Mouse (Mus musculus): ENCODE measurements around the gene Nod2. TPM values are rescaled to one million over a fixed set of nuclear protein-coding genes. Genes with fewer than 3 reads are reported as not detected.
"Not testable (repeated sequence)": the region's sequence is repeated elsewhere in the genome, so short reads cannot be mapped to it uniquely, and the experiment has no call there.

The Nod2 gene
- polyA plus RNA-seq, 1 experiment from 2014 or later = 0.08 TPM

DNA sequence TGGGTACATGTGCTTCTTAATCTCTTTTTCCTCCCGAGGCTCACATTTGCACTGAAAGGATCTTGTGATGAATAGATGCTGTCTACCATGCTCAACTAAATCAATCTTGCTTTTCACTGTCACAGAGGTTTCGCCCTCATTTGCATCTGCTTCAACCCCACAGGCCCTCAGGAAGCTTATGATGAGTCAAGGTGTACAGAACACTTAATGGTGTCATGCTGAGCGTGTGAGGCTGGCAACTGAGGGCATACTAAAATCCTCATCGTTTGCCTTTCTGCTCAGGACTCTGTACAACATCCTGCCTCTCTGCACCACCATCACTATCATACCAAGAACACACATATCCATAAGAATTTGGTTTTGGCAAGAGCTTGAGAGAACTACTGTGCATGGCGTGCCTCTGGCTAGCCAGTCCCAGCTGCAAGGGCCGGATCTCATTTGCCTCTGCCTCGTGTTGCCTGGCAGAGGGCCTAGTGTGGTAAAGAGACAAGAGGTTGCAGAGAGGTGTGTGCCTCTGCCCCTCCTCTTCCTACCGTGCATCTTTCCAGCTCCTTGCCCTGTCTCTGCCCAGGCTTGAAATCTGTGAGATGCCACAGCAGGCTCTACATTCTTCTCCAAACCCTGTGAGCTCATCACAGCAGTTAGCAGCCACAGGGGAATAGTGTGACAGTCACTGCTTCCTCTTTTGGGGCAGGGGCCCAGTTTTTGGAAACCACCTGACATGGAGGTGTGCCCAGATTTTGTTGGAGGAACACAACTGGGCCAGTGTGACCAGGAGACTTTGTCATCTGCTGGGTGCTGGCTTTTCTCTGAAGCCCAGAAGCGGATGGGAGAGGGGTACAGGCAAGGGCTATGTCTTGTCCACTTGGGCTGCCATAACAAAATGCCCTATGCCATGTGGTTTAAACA is 9.8 kb upstream of the Nod2 start:
- no peak for ATAC-seq
- WGBS = 76% methylated on average over 9 of the region's 9 CpGs

DNA sequence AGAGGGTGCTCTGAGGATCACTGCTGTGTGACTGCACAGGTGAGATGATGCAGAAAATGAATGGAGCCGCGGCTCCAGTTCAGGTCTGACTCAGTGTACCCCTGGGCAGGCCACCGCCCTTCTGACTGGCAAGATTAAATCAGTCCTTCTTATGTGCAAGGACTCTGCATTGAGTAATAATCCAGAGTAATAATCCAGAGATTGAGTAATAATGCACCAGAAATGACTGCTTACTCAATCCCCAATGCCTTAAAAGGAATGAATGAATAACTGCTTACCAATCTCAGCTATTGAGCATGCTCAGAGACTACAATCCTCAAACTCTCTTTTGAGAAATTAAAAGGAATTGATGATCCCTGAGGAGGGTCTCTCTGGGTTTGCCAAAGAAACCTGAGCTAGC is 8.2 kb upstream of the Nod2 start:
- H3K27ac ChIP-seq = no peak overlapping the region
- H3K36me3 ChIP-seq = no peaks in the 10 kb centered on the region
- H3K27me3 ChIP-seq = no peaks in the 10 kb centered on the region
- 94% methylated on average over 3 of the region's 3 CpGs for WGBS
- ATAC-seq = no peak
- 0 out of 2 replicates have a peak, but pooled peaks cover 2% of the 10 kb centered on the region for H3K9me3 ChIP-seq
- H3K4me3 ChIP-seq (replicated peaks) = no peak overlapping the region
- H3K4me2 ChIP-seq (replicated peaks) = no peak overlapping the region
- H3K9ac ChIP-seq (replicated peaks) = no peak overlapping the region
- no peaks in the 10 kb centered on the region; the same call in 1 of the 2 replicates for H3K4me1 ChIP-seq (replicated peaks)

More for the DNA sequence above, 9.8 kb upstream of the Nod2 start:
- H3K27ac ChIP-seq = no peak overlapping the region
- 0 out of 2 replicates have a peak, but pooled peaks cover 2% of the 10 kb centered on the region for H3K9me3 ChIP-seq
- H3K9ac ChIP-seq (replicated peaks) = no peak overlapping the region
- H3K36me3 ChIP-seq = no peaks in the 10 kb centered on the region
- H3K4me1 ChIP-seq (replicated peaks) = no peaks in the 10 kb centered on the region; the same call in 1 of the 2 replicates
- H3K4me3 ChIP-seq (replicated peaks) = no peak overlapping the region
- no peak overlapping the region for H3K4me2 ChIP-seq (replicated peaks)
- H3K27me3 ChIP-seq = no peaks in the 10 kb centered on the region

DNA sequence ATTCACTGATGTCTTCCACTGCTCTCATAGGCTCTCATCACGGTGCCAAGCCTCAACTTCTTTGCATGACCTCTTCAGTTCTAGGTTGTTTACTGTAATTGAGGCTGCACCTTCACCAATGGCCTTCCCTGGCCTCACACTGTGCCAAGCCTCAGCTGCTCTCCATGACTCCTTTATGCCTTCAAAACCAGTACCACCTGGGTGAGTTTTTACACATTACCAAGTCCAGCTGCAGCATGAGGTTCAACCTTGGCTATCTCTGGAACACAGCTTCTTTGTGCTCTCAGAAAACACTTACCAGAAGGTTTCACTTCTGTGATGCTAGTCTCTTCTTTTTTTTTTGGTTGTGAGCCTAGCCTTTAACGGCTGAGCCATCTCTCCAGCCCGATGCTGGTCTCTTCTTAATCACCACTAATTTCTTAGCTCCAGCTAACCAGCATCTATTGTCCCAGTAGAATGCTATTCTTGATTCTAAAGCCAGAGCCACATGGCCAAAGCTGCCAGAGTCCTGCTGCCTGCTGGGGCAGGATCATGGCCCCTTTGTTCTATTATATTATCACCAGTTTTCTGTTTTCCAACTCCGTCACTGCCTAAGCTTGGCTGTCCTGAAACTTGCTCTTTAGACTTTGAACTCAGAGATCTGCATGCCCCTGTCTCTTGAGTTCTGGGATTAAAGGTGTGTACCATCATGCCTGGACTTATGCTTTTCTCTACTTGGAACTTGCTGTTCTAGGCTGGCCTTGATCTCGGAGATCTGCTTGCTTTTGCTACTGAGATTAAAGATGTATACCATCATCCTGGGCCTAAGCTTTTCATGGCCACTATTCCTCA is 4.2 kb upstream of the Nod2 start:
- peaks cover 5% of the 10 kb centered on the region for H3K27me3 ChIP-seq
- 0 out of 2 replicates have a peak, but pooled peaks cover 2% of the 10 kb centered on the region for H3K9me3 ChIP-seq
- H3K9ac ChIP-seq (replicated peaks) = no peak overlapping the region
- no peaks in the 10 kb centered on the region for H3K36me3 ChIP-seq
- H3K4me3 ChIP-seq (replicated peaks) = no peak overlapping the region
- no peak for ATAC-seq
- H3K4me1 ChIP-seq (replicated peaks) = peaks cover 12% of the 10 kb centered on the region
- WGBS = 56% methylated on average over 5 of the region's 5 CpGs
- H3K27ac ChIP-seq = no peak overlapping the region
- no peak overlapping the region for H3K4me2 ChIP-seq (replicated peaks)

DNA sequence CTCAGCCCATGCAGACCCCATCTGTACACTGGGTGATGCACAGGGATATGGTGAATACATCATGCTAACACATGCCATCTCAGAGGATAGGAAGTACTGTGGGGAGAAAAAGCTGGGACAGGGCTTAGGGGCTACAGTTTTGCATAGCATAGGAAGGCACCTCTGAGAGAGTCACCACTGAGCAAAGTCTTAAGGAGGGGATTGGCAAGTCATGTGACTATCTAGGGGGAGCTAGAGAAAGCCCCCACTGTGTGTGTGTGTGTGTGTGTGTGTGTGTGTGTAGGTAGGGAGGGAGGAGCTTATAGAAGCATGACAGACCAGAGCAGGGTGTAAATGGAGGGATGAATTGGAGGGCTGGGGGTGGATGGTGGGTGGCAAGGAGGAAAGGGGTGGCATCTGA is 1.2 kb downstream of the Nod2 start:
- Histone ChIP-seq H3K4me2 (replicated peaks) (no peak overlapping the region), H3K4me1 (replicated peaks) (peaks cover 15% of the 10 kb centered on the region), H3K27ac (no peak overlapping the region), H3K9ac (replicated peaks) (no peak overlapping the region), H3K4me3 (replicated peaks) (no peak overlapping the region), H3K27me3 (peaks cover 20% of the 10 kb centered on the region), H3K36me3 (no peaks in the 10 kb centered on the region), H3K9me3 (no peaks in the 10 kb centered on the region)
- peak; percentile 27; the same call in 1 of the 2 replicates for ATAC-seq

DNA sequence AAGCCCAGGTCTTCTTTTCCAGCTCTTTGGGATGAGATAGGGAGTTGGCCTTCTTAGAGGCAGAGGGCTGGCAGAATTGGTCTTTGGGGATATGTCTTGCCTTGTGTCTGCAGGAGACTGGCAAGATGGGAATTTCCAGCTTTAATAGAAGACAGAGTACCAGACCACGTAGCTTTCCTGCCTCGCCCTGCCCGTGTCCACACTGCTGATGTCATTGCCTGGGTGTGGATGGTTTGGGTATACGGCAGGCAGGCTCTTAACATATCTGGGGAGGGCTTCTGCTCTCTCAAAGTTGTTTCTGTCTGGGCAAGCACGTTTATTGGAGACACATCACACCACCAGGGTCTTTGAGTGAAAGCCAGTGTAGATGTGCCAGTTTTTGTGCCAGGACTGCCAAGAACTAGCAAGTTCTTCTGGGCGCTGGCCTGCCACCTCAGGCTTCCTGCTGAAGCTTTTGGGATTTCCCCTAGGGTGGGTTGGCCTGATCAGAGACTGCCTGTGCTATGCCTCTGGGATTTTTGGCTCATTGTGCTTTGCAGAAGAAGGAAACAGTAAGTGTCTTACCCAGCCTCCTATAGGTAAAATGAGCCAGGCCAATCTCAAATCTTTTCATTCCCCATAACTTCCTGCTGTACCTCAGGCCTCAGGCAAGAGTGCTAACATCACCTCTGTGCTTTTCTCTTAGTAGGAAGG is 3.0 kb downstream of the Nod2 start:
- Histone ChIP-seq H3K4me3 (replicated peaks) (no peak overlapping the region), H3K4me2 (replicated peaks) (no peak overlapping the region), H3K36me3 (no peaks in the 10 kb centered on the region), H3K9me3 (no peaks in the 10 kb centered on the region), H3K4me1 (replicated peaks) (peaks cover 15% of the 10 kb centered on the region), H3K27me3 (peaks cover 20% of the 10 kb centered on the region), H3K27ac (no peak overlapping the region), H3K9ac (replicated peaks) (no peak overlapping the region)
- 84% methylated on average over 6 of the region's 6 CpGs for WGBS
- no peak for ATAC-seq

DNA sequence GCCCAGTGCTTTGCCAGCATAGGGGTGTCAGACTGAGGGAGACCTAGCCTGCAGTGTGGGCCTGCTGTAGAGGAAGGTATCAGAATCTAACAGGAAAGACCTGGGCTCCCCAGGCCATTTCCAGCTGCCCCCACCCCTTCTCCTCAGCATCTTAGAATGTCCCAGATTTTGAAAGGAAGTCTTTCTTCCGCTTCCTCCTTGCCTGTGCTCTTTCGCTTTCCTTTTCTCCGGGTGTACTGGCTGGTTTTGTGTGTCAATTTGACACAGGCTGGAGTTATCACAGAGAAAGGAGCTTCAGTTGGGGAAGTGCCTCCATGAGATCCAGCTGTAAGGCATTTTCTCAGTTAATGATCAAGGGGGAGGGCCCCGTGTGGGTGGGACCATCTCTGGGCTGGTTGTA is 4.0 kb downstream of the Nod2 start:
- 79% methylated on average over 4 of the region's 4 CpGs for WGBS

DNA sequence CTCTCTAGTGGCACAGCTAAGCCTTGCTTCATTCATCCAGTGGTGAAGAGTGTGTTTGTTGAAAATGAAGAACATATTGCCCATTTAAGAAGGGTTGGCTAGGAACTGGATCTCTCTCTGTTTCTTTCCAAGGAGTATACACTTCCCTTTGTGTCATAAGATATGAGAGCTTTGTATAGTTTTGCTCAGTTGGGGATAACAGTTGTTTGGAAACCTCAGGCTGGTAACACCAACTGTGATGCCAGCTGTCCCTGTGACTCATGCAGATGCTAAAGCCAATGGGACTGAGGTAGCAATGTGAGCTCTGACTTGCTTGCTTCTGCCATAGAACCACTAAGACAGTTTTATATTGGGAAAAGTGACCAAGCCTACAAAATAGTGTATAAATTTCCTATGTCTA is 8.2 kb downstream of the Nod2 start:
- H3K4me3 ChIP-seq (replicated peaks) = no peak overlapping the region
- no peaks in the 10 kb centered on the region for H3K4me1 ChIP-seq (replicated peaks)
- H3K4me2 ChIP-seq (replicated peaks) = no peak overlapping the region
- H3K9ac ChIP-seq (replicated peaks) = no peak overlapping the region
- H3K27me3 ChIP-seq = no peaks in the 10 kb centered on the region
- no peaks in the 10 kb centered on the region for H3K9me3 ChIP-seq
- no peak overlapping the region for H3K27ac ChIP-seq
- no peaks in the 10 kb centered on the region for H3K36me3 ChIP-seq
- no peak for ATAC-seq

More for the DNA sequence above, 4.0 kb downstream of the Nod2 start:
- H3K36me3 ChIP-seq; H3K4me3 ChIP-seq (replicated peaks); H3K9ac ChIP-seq (replicated peaks); ATAC-seq; H3K4me2 ChIP-seq (replicated peaks); H3K9me3 ChIP-seq; H3K27ac ChIP-seq: not testable (repeated sequence)
- Histone ChIP-seq H3K27me3 (peaks cover 20% of the 10 kb centered on the region), H3K4me1 (replicated peaks) (peaks cover 15% of the 10 kb centered on the region)

DNA sequence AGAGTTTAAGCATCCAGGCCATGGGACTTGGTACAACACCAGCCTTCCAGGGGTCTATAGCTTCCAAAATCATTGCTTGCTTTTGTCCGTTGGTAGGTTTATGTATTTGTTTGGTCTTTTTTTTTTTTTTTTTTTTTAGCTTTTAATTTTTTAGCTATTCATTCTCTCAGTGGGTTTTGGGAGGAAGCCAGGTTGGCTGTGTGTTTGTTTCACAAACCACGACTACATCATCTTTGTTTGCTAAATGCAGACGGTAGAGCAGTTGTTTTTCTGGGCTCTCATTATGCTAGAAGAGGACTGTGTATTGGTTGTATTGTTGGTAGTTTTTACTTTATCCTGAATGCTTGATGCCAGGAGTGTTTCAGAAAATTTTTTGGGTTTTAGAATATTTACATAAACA is 12.8 kb downstream of the Nod2 start:
- no peak overlapping the region for H3K4me3 ChIP-seq (replicated peaks)
- 81% methylated on average over 3 of the region's 3 CpGs for WGBS
- ATAC-seq = no peak

DNA sequence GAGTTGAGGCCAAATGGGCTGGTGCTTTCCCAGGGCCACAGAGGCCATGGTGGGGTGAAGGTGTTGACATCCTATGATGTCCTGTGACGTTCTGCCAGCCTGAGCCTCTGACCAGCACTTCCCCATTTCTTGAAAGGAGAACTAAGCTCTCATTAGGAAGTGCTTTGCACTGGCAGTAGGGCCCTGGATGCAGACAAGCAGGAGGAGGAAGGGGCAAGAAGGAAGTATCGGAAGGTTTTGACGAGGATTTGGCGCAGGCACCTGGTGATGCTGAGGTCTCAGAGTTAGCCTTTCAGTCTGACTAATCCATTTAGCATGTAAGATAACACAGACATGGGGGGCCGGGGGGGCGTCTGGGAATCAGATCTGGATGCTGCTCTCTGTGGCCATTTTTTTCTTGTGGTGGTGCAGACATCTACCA is 15.3 kb downstream of the Nod2 start:
- H3K4me3 ChIP-seq (replicated peaks) = no peak overlapping the region
- no peak overlapping the region for H3K9ac ChIP-seq (replicated peaks)
- 79% methylated on average over 6 of the region's 6 CpGs for WGBS
- H3K4me1 ChIP-seq (replicated peaks) = 0 out of 2 replicates have a peak, but pooled peaks cover 2% of the 10 kb centered on the region
- no peaks in the 10 kb centered on the region for H3K36me3 ChIP-seq
- H3K27me3 ChIP-seq = no peaks in the 10 kb centered on the region
- H3K9me3 ChIP-seq = no peaks in the 10 kb centered on the region
- H3K4me2 ChIP-seq (replicated peaks) = no peak overlapping the region
- no peak for ATAC-seq
- no peak overlapping the region for H3K27ac ChIP-seq

More for the DNA sequence above, 12.8 kb downstream of the Nod2 start:
- Histone ChIP-seq H3K27me3 (no peaks in the 10 kb centered on the region), H3K4me1 (replicated peaks) (0 out of 2 replicates have a peak, but pooled peaks cover 1% of the 10 kb centered on the region), H3K9ac (replicated peaks) (no peak overlapping the region), H3K4me2 (replicated peaks) (no peak overlapping the region), H3K27ac (no peak overlapping the region), H3K9me3 (no peaks in the 10 kb centered on the region), H3K36me3 (no peaks in the 10 kb centered on the region)

DNA sequence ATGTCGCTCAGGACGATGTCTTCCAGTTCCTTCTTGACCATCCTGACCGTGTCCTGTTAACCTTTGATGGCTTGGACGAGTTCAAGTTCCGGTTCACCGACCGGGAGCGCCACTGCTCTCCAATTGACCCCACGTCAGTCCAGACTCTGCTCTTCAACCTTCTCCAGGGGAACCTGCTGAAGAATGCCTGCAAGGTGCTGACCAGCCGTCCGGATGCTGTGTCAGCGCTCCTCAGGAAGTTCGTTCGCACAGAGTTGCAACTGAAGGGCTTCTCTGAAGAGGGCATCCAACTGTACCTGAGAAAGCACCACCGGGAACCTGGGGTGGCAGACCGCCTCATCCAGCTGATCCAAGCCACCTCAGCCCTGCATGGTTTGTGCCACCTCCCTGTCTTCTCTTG is 17.0 kb downstream of the Nod2 start:
- H3K27ac ChIP-seq = no peak overlapping the region
- 73% methylated on average over 16 of the region's 16 CpGs for WGBS
- H3K4me3 ChIP-seq (replicated peaks) = no peak overlapping the region
- peaks cover 18% of the 10 kb centered on the region for H3K4me1 ChIP-seq (replicated peaks)
- ATAC-seq = no peak
- no peaks in the 10 kb centered on the region for H3K9me3 ChIP-seq
- H3K9ac ChIP-seq (replicated peaks) = no peak overlapping the region
- no peaks in the 10 kb centered on the region for H3K36me3 ChIP-seq
- H3K27me3 ChIP-seq = no peaks in the 10 kb centered on the region
- no peak overlapping the region for H3K4me2 ChIP-seq (replicated peaks)

DNA sequence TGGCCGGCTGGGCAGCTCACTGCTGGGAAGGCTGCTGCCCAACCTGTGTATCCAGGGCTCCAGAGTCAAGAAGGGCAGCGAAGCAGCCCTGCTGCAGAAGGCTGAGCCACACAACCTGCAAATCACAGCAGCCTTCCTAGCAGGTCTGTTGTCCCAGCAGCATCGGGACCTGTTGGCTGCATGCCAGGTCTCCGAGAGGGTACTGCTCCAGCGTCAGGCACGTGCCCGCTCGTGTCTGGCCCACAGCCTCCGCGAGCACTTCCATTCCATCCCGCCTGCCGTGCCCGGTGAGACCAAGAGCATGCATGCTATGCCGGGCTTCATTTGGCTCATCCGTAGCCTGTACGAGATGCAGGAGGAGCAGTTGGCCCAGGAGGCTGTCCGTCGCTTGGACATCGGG is 17.8 kb downstream of the Nod2 start:
- H3K27ac ChIP-seq = no peak overlapping the region
- no peaks in the 10 kb centered on the region for H3K27me3 ChIP-seq
- 89% methylated on average over 19 of the region's 19 CpGs for WGBS

More for the DNA sequence above, 17.8 kb downstream of the Nod2 start:
- Histone ChIP-seq H3K4me1 (replicated peaks) (peaks cover 23% of the 10 kb centered on the region), H3K4me2 (replicated peaks) (no peak overlapping the region), H3K9me3 (no peaks in the 10 kb centered on the region), H3K9ac (replicated peaks) (no peak overlapping the region), H3K36me3 (no peaks in the 10 kb centered on the region), H3K4me3 (replicated peaks) (no peak overlapping the region)
- ATAC-seq = no peak

Data from midbrain, embryonic 13.5 days (tissue).